Mouse (Mus musculus) gastrocnemius, postnatal 4 days (tissue): Measurements from ENCODE around the gene Dusp18. TPM values are rescaled to one million over a fixed set of nuclear protein-coding genes. Genes with fewer than 3 reads are reported as not detected.
A peak's percentile ranks its signal among the peaks of the same experiment; 100 is the strongest.

Source experiments
- DNase-seq, 2 experiments: peaks; one replicate each; pipeline ENCODE4 v3.0.0; 2021 to 2022; ENCODE audit warnings: low spot score in 2 of 2, mixed read lengths in 2 of 2
- total RNA-seq, 2 experiments: library from RNA; stranded (reverse); gene quantifications; 2 replicates each; pipeline ENCODE4 v1.2.3; 2021

The Dusp18 gene
- total RNA-seq, 2 experiments from 2014 or later = 4.3 to 4.7 TPM

DNA sequence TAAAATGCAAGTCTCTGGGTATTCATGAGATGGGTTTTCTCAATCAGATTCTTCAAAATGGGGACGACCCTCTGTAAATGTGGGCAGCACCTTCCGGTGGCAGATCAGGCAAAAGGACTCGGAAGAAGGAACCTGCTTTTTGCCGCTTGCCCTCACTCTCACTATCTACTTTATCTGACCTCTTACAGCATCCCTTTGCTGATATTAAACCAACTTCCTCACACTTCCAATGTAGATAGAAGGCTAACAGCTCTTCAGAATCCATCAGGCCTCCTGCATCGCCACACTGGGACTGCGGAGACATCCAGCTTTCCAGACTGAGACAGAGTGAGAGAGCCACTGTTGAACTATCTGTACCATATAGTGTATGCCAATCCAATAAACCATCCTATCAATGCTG, 27.7 kb downstream of the Dusp18 start:
- no peak for DNase-seq

DNA sequence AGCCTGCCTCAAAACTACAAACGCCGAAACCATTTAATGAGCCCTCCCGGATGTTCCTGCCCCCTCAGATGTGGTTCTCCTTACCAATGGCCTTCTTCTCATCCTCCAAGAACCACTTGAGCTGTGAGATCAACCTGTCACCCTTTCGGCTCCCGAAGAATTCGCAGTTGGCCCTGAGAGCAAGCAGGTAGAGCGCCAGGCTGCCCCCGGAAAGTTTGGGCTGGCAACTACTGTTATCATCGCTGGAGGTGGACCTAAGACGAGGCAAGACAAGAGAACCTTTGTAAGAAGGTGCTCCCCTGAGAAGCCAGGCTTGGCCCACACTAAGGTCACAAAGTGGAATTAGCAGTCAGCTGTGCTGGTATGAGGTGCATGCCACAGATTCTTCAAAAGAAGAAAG, 30.9 kb downstream of the Dusp18 start:
- no peak for DNase-seq

DNA sequence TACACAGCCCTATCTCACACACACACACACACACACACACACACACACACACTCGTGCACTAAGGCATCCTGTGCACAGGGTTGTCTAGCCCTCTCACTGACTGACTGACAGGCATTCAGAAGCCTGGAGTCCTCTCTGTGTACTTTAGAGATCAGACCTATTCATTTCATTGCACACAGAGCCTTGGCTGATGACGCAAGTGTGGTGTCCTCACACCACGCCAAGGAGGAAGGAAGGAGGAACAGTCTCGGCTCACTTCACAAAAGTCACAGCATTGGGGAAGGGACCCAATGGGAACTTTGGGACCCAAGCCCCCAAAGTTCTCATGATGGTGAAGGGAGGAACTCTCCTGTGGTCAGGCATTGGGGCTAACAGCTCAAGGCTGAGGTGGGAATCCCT, 35.0 kb downstream of the Dusp18 start:
- no peak for DNase-seq

DNA sequence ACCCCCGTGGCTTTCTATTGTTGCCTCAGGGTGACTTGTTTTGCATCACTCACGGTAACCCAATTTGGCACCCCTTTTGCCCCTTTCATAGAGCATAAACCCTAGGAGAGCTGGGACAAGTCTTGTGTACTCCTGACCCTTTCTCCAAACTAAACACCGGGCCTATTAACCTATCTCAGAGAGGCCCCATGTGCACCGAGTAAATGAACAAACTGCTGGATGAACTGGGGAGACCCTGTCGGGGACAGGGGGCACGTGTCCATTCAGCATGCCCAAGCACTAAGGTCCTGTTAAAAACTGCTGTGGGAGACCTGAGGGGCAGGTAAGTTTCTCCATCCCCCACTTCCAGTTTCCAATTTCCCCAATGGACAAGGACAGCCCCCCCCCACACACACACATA, 35.9 kb downstream of the Dusp18 start:
- peak in 1 of 2 experiments; percentile 13 for DNase-seq

DNA sequence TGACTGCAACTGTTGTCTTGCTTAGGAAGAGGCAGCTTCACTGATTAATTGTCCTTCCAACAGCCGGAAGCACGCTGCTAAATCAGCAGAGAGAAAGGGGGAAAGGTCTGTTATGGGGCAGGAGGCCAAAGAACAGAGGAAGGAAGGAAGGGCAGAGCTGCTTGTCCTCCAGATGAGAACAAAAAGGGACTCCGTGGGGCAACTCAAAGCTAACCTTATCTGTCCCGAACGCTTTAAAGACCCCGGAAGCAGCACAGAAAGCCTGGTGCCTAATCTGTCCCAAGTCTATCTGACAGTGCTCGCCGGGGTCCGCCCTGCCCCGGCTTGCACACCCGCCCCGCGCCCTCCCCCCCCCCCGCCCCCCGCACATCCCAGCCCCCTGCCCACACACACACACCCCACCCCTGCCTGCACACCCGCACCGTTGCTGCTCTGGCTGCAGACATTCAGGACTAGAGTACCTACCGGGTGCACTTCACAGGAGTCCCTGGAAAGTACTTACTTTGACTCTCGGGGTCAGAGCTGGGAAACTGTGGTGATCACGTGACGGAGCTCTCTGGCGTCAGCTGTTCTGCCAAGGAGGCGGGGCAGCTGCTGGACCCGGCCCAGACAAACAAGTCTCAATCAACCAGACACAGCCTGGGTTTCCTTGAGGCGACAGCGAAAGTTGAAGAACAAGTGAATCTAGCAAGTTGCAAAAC, 36.6 kb downstream of the Dusp18 start, which contains the start of gene Tcn2:
Gene Tcn2, minus strand, starts transcription at position 649 of the 701 bp plus-strand sequence.
- peak; percentile 50 to 84 for DNase-seq

DNA sequence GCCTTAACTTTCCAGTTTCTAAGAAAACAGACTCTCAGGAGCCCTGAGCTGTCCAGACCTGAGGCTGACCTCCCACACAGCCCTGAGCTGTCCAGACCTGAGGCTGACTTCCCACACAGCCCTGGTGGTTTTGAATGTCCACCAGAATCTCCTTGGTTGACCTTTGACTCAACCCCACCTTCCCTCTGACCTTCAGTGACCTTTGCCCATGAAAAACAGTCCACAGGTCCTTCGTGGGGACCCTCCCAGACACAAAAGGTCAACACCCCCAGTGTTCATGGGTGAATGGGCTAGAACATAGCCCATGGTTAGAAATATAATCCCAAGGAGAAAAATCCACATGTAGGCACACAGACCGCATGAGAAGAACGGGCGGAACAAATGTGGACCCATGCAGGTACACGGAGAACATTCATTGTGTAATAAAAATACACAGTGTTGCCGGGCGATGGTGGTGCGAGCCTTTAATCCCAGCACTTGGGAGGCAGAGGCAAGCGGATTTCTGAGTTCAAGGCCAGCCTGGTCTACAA, 38.8 kb downstream of the Dusp18 start:
- DNase-seq = peak in 1 of 2 experiments; percentile 7

DNA sequence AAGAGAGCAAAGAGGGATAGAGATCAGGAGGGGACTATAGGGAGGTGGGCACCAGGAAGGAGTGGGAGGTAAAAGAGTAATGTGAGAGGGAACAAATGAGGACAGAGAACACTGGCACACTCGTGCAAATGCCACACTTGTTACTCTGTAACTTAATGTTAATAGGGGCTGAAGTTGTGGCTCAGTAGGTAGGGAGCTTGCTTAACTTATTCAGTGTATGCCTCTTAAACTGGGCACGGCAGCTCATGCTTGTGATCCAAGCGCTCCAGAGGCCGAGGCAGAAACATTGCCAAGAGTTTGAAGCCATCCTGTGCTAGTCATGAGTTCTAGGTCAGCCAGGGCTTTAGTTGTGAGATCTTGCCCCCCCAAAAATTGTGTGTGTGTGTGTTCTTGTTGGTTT, 40.1 kb downstream of the Dusp18 start:
- peak in 1 of 2 experiments; percentile 3 for DNase-seq

DNA sequence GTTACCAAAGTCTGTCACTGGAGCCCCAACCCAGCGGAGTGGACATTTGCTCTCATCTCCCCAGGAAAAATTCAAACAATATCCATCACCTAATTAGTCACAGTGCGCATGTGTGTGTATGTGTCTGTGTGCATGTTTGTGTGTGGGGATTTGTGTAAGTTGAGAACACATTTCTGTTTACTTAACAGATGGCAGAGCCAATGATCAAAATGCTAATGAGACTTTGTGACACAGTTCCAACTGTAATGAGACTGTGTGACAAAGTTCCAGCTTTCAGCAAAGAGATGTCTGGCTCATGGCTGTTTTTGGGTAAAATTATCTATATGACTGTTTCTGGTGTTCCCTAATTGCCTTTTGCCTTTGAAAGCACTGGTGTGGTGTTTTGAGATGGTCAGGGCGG, 41.3 kb downstream of the Dusp18 start:
- DNase-seq = no peak

DNA sequence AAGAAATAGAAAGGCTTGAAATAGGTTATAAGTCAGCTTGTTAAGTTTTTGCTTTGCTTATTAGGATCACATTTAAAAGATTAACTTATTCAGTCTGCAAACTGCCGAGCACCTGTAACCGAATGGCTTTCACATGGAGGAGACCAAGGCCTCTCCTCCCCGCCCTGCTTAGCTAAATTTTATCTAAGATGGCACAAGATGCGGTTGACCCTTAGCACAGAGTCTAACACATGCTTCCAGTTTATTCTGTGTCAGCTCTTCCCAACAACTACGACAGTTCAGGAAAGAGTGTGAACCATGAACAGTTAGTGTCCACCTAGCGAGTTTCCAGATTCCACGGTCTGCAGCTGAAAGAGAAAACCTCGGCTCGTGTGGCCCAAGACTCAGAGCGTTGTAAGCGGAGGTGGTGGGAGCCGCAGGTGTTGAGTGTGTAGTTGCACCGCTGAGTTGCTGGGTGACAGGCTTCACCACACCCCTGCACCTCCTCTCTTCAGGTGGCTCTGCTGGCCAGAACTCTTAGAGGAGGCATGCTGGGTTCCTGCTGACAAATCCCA, 42.4 kb downstream of the Dusp18 start:
- no peak for DNase-seq

DNA sequence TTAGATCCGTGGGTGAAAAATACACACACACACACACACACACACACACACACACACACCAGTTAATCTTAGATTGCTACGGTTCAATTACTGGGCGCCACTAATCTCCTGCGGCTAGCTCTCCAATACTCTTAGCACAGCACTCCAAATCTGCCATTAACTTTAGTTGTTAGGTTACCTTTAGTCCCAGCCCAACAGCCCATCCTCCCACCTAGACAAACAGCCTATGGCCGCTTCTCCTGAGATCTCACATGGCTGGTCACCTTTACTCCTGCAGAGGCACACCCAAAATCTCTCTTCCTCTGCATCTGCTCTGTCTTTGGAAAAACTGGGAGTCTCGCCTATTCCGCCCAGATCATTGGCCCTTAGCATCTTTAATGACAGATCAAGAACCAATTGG, 46.3 kb downstream of the Dusp18 start:
- DNase-seq = peak in 1 of 2 experiments; percentile 2

DNA sequence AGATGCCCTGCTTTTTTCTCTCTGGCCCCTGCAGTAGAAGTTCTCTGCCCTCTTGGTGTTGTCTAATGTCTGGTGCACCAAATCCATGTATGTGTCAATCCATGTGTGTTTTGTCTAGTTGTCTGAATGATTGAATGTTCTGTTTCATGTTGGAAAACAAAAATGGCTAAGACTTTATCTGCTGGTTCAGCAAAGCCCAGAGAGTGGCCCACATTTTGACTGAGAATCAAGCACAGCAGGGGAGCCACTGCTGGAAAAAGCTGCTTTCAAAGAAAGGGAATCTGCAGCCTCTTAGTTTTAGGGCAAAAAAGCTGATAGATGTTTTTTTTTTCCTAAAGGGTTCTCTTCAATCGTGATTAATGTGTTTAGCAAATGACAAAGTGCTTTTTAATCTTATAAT, 51.3 kb downstream of the Dusp18 start:
- no peak for DNase-seq

Other genes with a start within 250 kb of the Dusp18 start
- gene Morc2a, start 246.0 kb upstream of the Dusp18 start, total RNA-seq = 10 to 100 TPM; 31.3 to 32.1 TPM
- 1 to 10 TPM; 1.1 to 1.7 TPM for gene Osbp2, start 31.3 kb upstream of the Dusp18 start, total RNA-seq
- under 1 TPM; 0.17 to 0.21 TPM for gene 4921536K21Rik, start 142 bp upstream of the Dusp18 start, total RNA-seq
- 10 to 100 TPM; 11.1 to 11.5 TPM for gene Slc35e4, start 19.4 kb downstream of the Dusp18 start, total RNA-seq
- 10 to 100 TPM; 25.2 to 32.3 TPM for gene Tcn2, start 36.9 kb downstream of the Dusp18 start, total RNA-seq
- gene Pes1, start 68.7 kb downstream of the Dusp18 start, total RNA-seq = 10 to 100 TPM; 47.7 to 53.1 TPM
- gene 4930556J24Rik, start 81.5 kb downstream of the Dusp18 start, total RNA-seq = not detected
- 1 to 10 TPM; 4.9 to 5.0 TPM for gene Gal3st1, start 88.4 kb downstream of the Dusp18 start, total RNA-seq
- gene Sec14l4, start 136.2 kb downstream of the Dusp18 start, total RNA-seq = under 1 TPM in 1 of 2 experiments, not detected in 1; 0.18 TPM
- not detected for gene Sec14l3, start 169.6 kb downstream of the Dusp18 start, total RNA-seq
- 10 to 100 TPM in 1 of 2 experiments, 1 to 10 TPM in 1; 10.0 to 12.5 TPM for gene Mtfp1, start 200.2 kb downstream of the Dusp18 start, total RNA-seq
- gene Sec14l2, start 228.2 kb downstream of the Dusp18 start, total RNA-seq = 1 to 10 TPM; 2.3 to 2.6 TPM
- gene Rnf215, start 240.0 kb downstream of the Dusp18 start, total RNA-seq = 10 to 100 TPM; 12.8 to 18.1 TPM